Mouse (Mus musculus) cortical plate, adult 2 months (tissue): ENCODE data around the gene Ccl3.

Experiments
- CTCF ChIP-seq: fragments of 200-500 bp; IDR thresholded peaks from 2 replicates; pipeline ENCODE4 v1.5.1; 2011; ENCODE audit warnings: mild to moderate bottlenecking, control low read depth, low read length; ENCODE audit not compliant: insufficient read depth; ENCODE audit errors: extremely low read depth
- POLR2A ChIP-seq: fragments of 200-500 bp; IDR thresholded peaks from 2 replicates; pipeline ENCODE4 v1.6.1; 2011; ENCODE audit warnings: mild to moderate bottlenecking, low read length, control low read depth; ENCODE audit not compliant: insufficient read depth; ENCODE audit errors: extremely low read depth

GRCm38 (mm10) chr11:83675665-83676064, 26.5 kb upstream of the Ccl3 start:
- TF ChIP-seq CTCF (no peak), POLR2A (no peak)
